Mouse (Mus musculus) kidney, adult 10 weeks (tissue): ENCODE results near the gene Gpr101. TPM values are rescaled to one million over a fixed set of nuclear protein-coding genes. Genes with fewer than 3 reads are reported as not detected.

ENCODE experiments used
- polyA plus RNA-seq: library from polyadenylated mRNA; stranded (reverse); fragments of 350-450 nt; fragmentation: Illumina TruSeq; extraction: RNeasy Lipid Tissue Mini Kit (QIAGEN cat#74804); gene quantifications from one replicate; pipeline ENCODE4 v1.2.3, GENCODE M21; 2014; ENCODE audit warnings: low read depth, low replicate concordance

Gene Gpr101
- not detected for polyA plus RNA-seq

GRCm38 (mm10) chrX:57503634-57504033 is at the start of gene Gpr101:
Gpr101 (minus strand) TSS chrX:57503757.

Other genes with a start within 250 kb of the Gpr101 start
- 32.0 TPM for gene Arhgef6, start 165.0 kb downstream of the Gpr101 start, polyA plus RNA-seq
- gene Rbmx, start 110.7 kb downstream of the Gpr101 start, polyA plus RNA-seq, result 61.9 TPM
- gene Gm364, start 94.6 kb downstream of the Gpr101 start, polyA plus RNA-seq, result not detected